ENCODE assay signal across 7 mouse cellular contexts in genomic region chr8:54780134-54780942, GRCm38 (mm10).
DNase-seq lines count a peak whose midpoint lies in the region; ATAC-seq lines count a peak whose summit lies in the region.

No protein-coding gene starts in this region.

- H3K4me1 ChIP-seq in brown adipose tissue, adult 24 weeks (ENCODE audit: control insufficient read depth, insufficient read depth, insufficient read length, low read length) = no peaks in the 10 kb centered on the region; the same call in 1 of the 2 replicates
- peaks cover 16% of the 10 kb centered on the region for H3K4me1 ChIP-seq in midbrain, embryonic 13.5 days (replicated peaks)

- no peaks in the 10 kb centered on the region for H3K36me3 ChIP-seq in midbrain, embryonic 13.5 days

- no peak overlapping the region for H3K27ac ChIP-seq in brown adipose tissue, adult 24 weeks (replicated peaks; ENCODE audit: low read depth, low read length)
- H3K27ac ChIP-seq in midbrain, embryonic 13.5 days = peak overlapping the region; percentile 71

- peak; percentile 84 for DNase-seq in embryo, embryonic 10 days (ENCODE audit: low spot score)
- DNase-seq in heart, adult 8-10 months (ENCODE audit: low spot score) = peak; percentile 5
- DNase-seq in kidney, adult 18-20 months = peak; percentile 87
- DNase-seq in left cerebral cortex, postnatal 4 days = peak; percentile 86
- DNase-seq in yolk sac, embryonic 10.5 days (ENCODE audit: low spot score) = peak; percentile 57

- no peaks in the 10 kb centered on the region for H3K27me3 ChIP-seq in midbrain, embryonic 13.5 days

- H3K9ac ChIP-seq in midbrain, embryonic 13.5 days (replicated peaks) = peak overlapping the region; percentile 65

- peak; percentile 88 for ATAC-seq in midbrain, embryonic 13.5 days

- H3K9me3 ChIP-seq in midbrain, embryonic 13.5 days = no peaks in the 10 kb centered on the region

- H3K4me3 ChIP-seq in brown adipose tissue, adult 24 weeks (ENCODE audit: insufficient read depth, low read depth, low read length) = peak overlapping the region; percentile 15
- peak overlapping the region; percentile 47 for H3K4me3 ChIP-seq in midbrain, embryonic 13.5 days (replicated peaks)

- H3K4me2 ChIP-seq in midbrain, embryonic 13.5 days (replicated peaks) = peak overlapping the region; percentile 83

- 8% methylated on average over 16 of the region's 16 CpGs for WGBS in midbrain, embryonic 13.5 days

- intact Hi-C loops in left cerebral cortex, postnatal 4 days (cut with DNase I) = no loop called here

Comparison
In these comparisons a context has a peak if more than half of its experiments do, and no peak if none do; other contexts are left out.
1. DNase-seq: peak in every context shown above with its lines; median percentile 87 in kidney, adult 18-20 months; 86 in left cerebral cortex, postnatal 4 days; 84 in embryo, embryonic 10 days; 57 in yolk sac, embryonic 10.5 days; 5 in heart, adult 8-10 months.